Mouse (Mus musculus) CH12.LX (cell line): ENCODE data around the gene Prkg1. TPM values are rescaled to one million over a fixed set of nuclear protein-coding genes. Genes with fewer than 3 reads are reported as not detected.

Experiments
- DNase-seq: peaks from one replicate; pipeline ENCODE4 v3.0.0-alpha.2; 2013; ENCODE audit errors: extremely low read depth
- H3K27ac ChIP-seq: 2 replicates; pipeline ENCODE4 v1.5.1; 2012; ENCODE audit warnings: low read depth, mild to moderate bottlenecking, control low read depth, moderate library complexity; ENCODE audit not compliant: insufficient read depth
- H3K27me3 ChIP-seq: replicated peaks from 2 replicates; pipeline ENCODE3; 2012; ENCODE audit warnings: inconsistent platforms
- H3K36me3 ChIP-seq, 2 experiments: replicated peaks in 1 of 2; 2 replicates each; pipeline versions ENCODE3 to v1.6.1; 2012; ENCODE audit warnings: inconsistent platforms in 1 of 2, low read length in 1 of 2, mild to moderate bottlenecking in 1 of 2, mixed read lengths in 1 of 2, moderate library complexity in 1 of 2; ENCODE audit not compliant: control insufficient read depth in 1 of 2, insufficient read depth in 1 of 2
- H3K4me1 ChIP-seq, 2 experiments: 2 replicates each; pipeline ENCODE4 v1.6.1; 2012; ENCODE audit warnings: inconsistent platforms in 1 of 2, moderate library complexity in 1 of 2; ENCODE audit not compliant: insufficient read depth in 2 of 2, control insufficient read depth in 1 of 2
- H3K4me2 ChIP-seq: 2 replicates; pipeline ENCODE4 v1.6.1; 2012; ENCODE audit warnings: low read depth, mild to moderate bottlenecking, control low read depth; ENCODE audit not compliant: poor library complexity, insufficient read depth, severe bottlenecking
- H3K4me3 ChIP-seq, 3 experiments: fragments of 150-350 bp in 1 of 3; sonication (generic) in 1 of 3; replicated peaks in 1 of 3; 2 replicates each; pipeline versions ENCODE3 to v1.5.1; 2011 to 2012; ENCODE audit warnings: low read depth in 2 of 3, low read length in 2 of 3, mild to moderate bottlenecking in 2 of 3, moderate library complexity in 2 of 3, control low read depth in 1 of 3, improper control_type of control experiment in 1 of 3, inconsistent platforms in 1 of 3, mixed read lengths in 1 of 3; ENCODE audit not compliant: poor library complexity in 1 of 3
- H3K79me2 ChIP-seq: replicated peaks from 2 replicates; pipeline ENCODE4 v1.6.1; 2012; ENCODE audit warnings: mild to moderate bottlenecking, moderate library complexity; ENCODE audit not compliant: control insufficient read depth, poor library complexity, insufficient read depth, severe bottlenecking; ENCODE audit errors: extremely low read depth
- H3K9ac ChIP-seq: 2 replicates; pipeline ENCODE4 v1.6.1; 2012; ENCODE audit warnings: low read depth, mild to moderate bottlenecking, control low read depth, moderate library complexity; ENCODE audit not compliant: insufficient read depth
- H3K9me3 ChIP-seq: replicated peaks from 2 replicates; pipeline ENCODE3; 2012; ENCODE audit warnings: low read length, inconsistent platforms, mixed read lengths
- BHLHE40 ChIP-seq: IDR thresholded peaks from 2 replicates; pipeline ENCODE4 v1.6.1; 2011; ENCODE audit warnings: mild to moderate bottlenecking, low read depth, low read length, improper control_type of control experiment
- CHD1 ChIP-seq: IDR thresholded peaks from 2 replicates; pipeline ENCODE4 v1.6.1; 2012; ENCODE audit warnings: low read depth, low read length, improper control_type of control experiment, inconsistent platforms
- CHD2 ChIP-seq: IDR thresholded peaks from 2 replicates; pipeline ENCODE4 v1.6.1; 2011; ENCODE audit warnings: low read length, improper control_type of control experiment
- ELF1 ChIP-seq: IDR thresholded peaks from 2 replicates; pipeline ENCODE4 v1.6.1; 2014; ENCODE audit warnings: low read depth, mild to moderate bottlenecking, inconsistent platforms, low read length, improper control_type of control experiment
- ETS1 ChIP-seq: conservative IDR thresholded peaks from 2 replicates; pipeline ENCODE4 v1.6.1; 2012; ENCODE audit warnings: low read depth, mild to moderate bottlenecking, inconsistent platforms, low read length, improper control_type of control experiment, moderate library complexity
- GABPA ChIP-seq: IDR thresholded peaks from 2 replicates; pipeline ENCODE4 v1.6.1; 2012; ENCODE audit warnings: low read depth, low read length, improper control_type of control experiment, inconsistent platforms; ENCODE audit not compliant: insufficient replicate concordance
- HCFC1 ChIP-seq: IDR thresholded peaks from 2 replicates; pipeline ENCODE4 v1.6.1; 2012; ENCODE audit warnings: low read depth, mild to moderate bottlenecking, inconsistent platforms, low read length, improper control_type of control experiment
- IRF4 ChIP-seq: IDR thresholded peaks from 2 replicates; pipeline ENCODE4 v1.6.1; 2014; ENCODE audit warnings: low read depth, mild to moderate bottlenecking, inconsistent platforms, low read length, improper control_type of control experiment
- JUND ChIP-seq: conservative IDR thresholded peaks from 2 replicates; pipeline ENCODE4 v1.6.1; 2011; ENCODE audit warnings: low read depth, low read length, improper control_type of control experiment
- MAFK ChIP-seq: IDR thresholded peaks from 2 replicates; pipeline ENCODE4 v1.6.1; 2011; ENCODE audit warnings: low read length, improper control_type of control experiment; ENCODE audit not compliant: insufficient replicate concordance
- MAX ChIP-seq: IDR thresholded peaks from 2 replicates; pipeline ENCODE4 v1.6.1; 2011; ENCODE audit warnings: low read length, improper control_type of control experiment
- MAZ ChIP-seq: IDR thresholded peaks from 2 replicates; pipeline ENCODE4 v1.6.1; 2012; ENCODE audit warnings: low read depth, mild to moderate bottlenecking, inconsistent platforms, low read length, improper control_type of control experiment, moderate library complexity
- MEF2A ChIP-seq: IDR thresholded peaks from 2 replicates; pipeline ENCODE4 v1.6.1; 2014; ENCODE audit warnings: low read depth, mild to moderate bottlenecking, inconsistent platforms, low read length, improper control_type of control experiment, borderline replicate concordance
- MYC ChIP-seq: IDR thresholded peaks from 2 replicates; pipeline ENCODE4 v1.6.1; 2011; ENCODE audit warnings: low read depth, mild to moderate bottlenecking, improper control_type of control experiment, low read length
- NELFE ChIP-seq: IDR thresholded peaks from 2 replicates; pipeline ENCODE4 v1.6.1; 2011; ENCODE audit warnings: low read depth, low read length, improper control_type of control experiment
- NRF1 ChIP-seq: IDR thresholded peaks from 2 replicates; pipeline ENCODE4 v1.6.1; 2014; ENCODE audit warnings: low read depth, mild to moderate bottlenecking, inconsistent platforms, low read length, improper control_type of control experiment, moderate library complexity
- PAX5 ChIP-seq: IDR thresholded peaks from 2 replicates; pipeline ENCODE4 v1.6.1; 2012; ENCODE audit warnings: low read length, inconsistent platforms, mixed read lengths
- RCOR1 ChIP-seq: conservative IDR thresholded peaks from 2 replicates; pipeline ENCODE4 v1.6.1; 2012; ENCODE audit warnings: low read depth, mild to moderate bottlenecking, inconsistent platforms, low read length, improper control_type of control experiment
- SMC3 ChIP-seq: IDR thresholded peaks from 2 replicates; pipeline ENCODE4 v1.6.1; 2011; ENCODE audit warnings: low read depth, low read length, improper control_type of control experiment
- TBP ChIP-seq: conservative IDR thresholded peaks from 2 replicates; pipeline ENCODE4 v1.6.1; 2011; ENCODE audit warnings: low read depth, low read length, improper control_type of control experiment
- TCF12 ChIP-seq: IDR thresholded peaks from 2 replicates; pipeline ENCODE4 v1.6.1; 2014; ENCODE audit warnings: low read depth, mild to moderate bottlenecking, inconsistent platforms, low read length, improper control_type of control experiment
- UBTF ChIP-seq: IDR thresholded peaks from 2 replicates; pipeline ENCODE4 v1.6.1; 2012; ENCODE audit warnings: low read depth, mild to moderate bottlenecking, inconsistent platforms, low read length, improper control_type of control experiment, moderate library complexity
- USF1 ChIP-seq: IDR thresholded peaks from 2 replicates; pipeline ENCODE4 v1.6.1; 2014; ENCODE audit warnings: low read depth, mild to moderate bottlenecking, inconsistent platforms, low read length, improper control_type of control experiment
- USF2 ChIP-seq: conservative IDR thresholded peaks from 2 replicates; pipeline ENCODE4 v1.6.1; 2011; ENCODE audit warnings: low read depth, low read length, improper control_type of control experiment
- ZC3H11A ChIP-seq: IDR thresholded peaks from 2 replicates; pipeline ENCODE4 v1.6.1; 2012; ENCODE audit warnings: low read depth, mild to moderate bottlenecking, inconsistent platforms, low read length, improper control_type of control experiment
- ZKSCAN1 ChIP-seq: IDR thresholded peaks from 2 replicates; pipeline ENCODE4 v1.6.1; 2012; ENCODE audit warnings: low read depth, inconsistent platforms, low read length, improper control_type of control experiment, borderline replicate concordance
- ZNF384 ChIP-seq: IDR thresholded peaks from 2 replicates; pipeline ENCODE4 v1.6.1; 2012; ENCODE audit warnings: low read depth, low read length, improper control_type of control experiment, inconsistent platforms
- dilution Hi-C: fragments of 300-500 bp; cut with MboI; formaldehyde crosslinking; loops from 2 replicates; pipeline ENCODE4 v1.14.3; 2020; ENCODE audit warnings: low sequenced_read_pairs; ENCODE audit not compliant: extremely low pct_unique_long_range_greater_than_20kb, extremely low pct_ligation_motif_present
- in situ Hi-C: fragments of 300-500 bp; cut with MboI; formaldehyde crosslinking; loops from 3 replicates; pipeline ENCODE4 v1.14.3; 2019; ENCODE audit warnings: low sequenced_read_pairs, low pct_ligation_motif_present, low pct_unique_long_range_greater_than_20kb, mixed read lengths
- polyA plus RNA-seq: library from polyadenylated mRNA; unstranded; fragments of >175 nt; gene quantifications from 2 replicates; pipeline ENCODE4 v1.2.1, GENCODE M21; 2012; ENCODE audit warnings: low read depth; ENCODE audit not compliant: insufficient read length
- total RNA-seq, 2 experiments: library from RNA; depleted of rRNA; stranded (reverse); fragments of 300-350 nt in 1 of 2; fragments of >200 nt in 1 of 2; gene quantifications; 2 replicates each; pipeline ENCODE4 v1.2.3; 2012 to 2014

The Prkg1 gene
- total and polyA plus RNA-seq, 3 experiments = not detected

GRCm38 (mm10) chr19:31232410-31232809, 532.4 kb downstream of the Prkg1 start:
- Histone ChIP-seq H3K4me2 (no peak overlapping the region), H3K27me3 (no peaks in the 10 kb centered on the region), H3K27ac (no peak overlapping the region), H3K79me2 (no peaks in the 10 kb centered on the region), H3K4me3 (no peak overlapping the region), H3K9me3 (no peaks in the 10 kb centered on the region), H3K4me1 (no peaks in the 10 kb centered on the region)
- dilution Hi-C loops = no loop called here
- no peak for DNase-seq
- in situ Hi-C loops = no loop called here
- TF ChIP-seq MAX = no peak
- TF ChIP-seq PAX5 = no peak
- TF ChIP-seq MAZ = no peak
- TF ChIP-seq MEF2A = no peak
- TF ChIP-seq CHD2 = no peak
- no peak for TF ChIP-seq JUND
- TF ChIP-seq UBTF = no peak
- no peak for TF ChIP-seq MAFK
- TF ChIP-seq NRF1 = no peak
- no peak for TF ChIP-seq ELF1
- no peak for TF ChIP-seq TCF12
- no peak for TF ChIP-seq CHD1
- no peak for TF ChIP-seq HCFC1
- TF ChIP-seq SMC3 = no peak
- TF ChIP-seq, all 38 proteins: peak for 0
- Histone ChIP-seq H3K36me3 (no peaks in the 10 kb centered on the region), H3K9ac (no peak overlapping the region)

- no peak overlapping the region for H3K4me3 ChIP-seq
- in situ Hi-C loops = no loop called here
- H3K9ac ChIP-seq = no peak overlapping the region
- H3K4me1 ChIP-seq = peaks cover 0 to 23% of the 10 kb centered on the region in 2 experiments; a peak in 2 of 4 replicates
- H3K27ac ChIP-seq = no peak overlapping the region
- no peaks in the 10 kb centered on the region for H3K9me3 ChIP-seq
- no peak for DNase-seq
- no peak overlapping the region for H3K4me2 ChIP-seq
- no peaks in the 10 kb centered on the region for H3K79me2 ChIP-seq
- no peaks in the 10 kb centered on the region for H3K27me3 ChIP-seq
- dilution Hi-C loops = no loop called here
- H3K36me3 ChIP-seq = no peaks in the 10 kb centered on the region
- TF ChIP-seq USF1 (no peak), ZKSCAN1 (no peak), TBP (no peak), MYC (no peak), PAX5 (no peak), ZC3H11A (no peak), ETS1 (no peak), JUND (no peak), NELFE (no peak), ZNF384 (no peak), USF2 (no peak), BHLHE40 (no peak), HCFC1 (no peak), RCOR1 (no peak), CHD2 (no peak), GABPA (no peak), IRF4 (no peak), TCF12 (no peak), SMC3 (no peak), NRF1 (no peak)
- TF ChIP-seq, all 38 proteins: peak for 0
Observed at GRCm38 (mm10) chr19:31228385-31228784, 536.4 kb downstream of the Prkg1 start.
